Mouse (Mus musculus) liver, embryonic 14.5 days (tissue): ENCODE measurements around the gene Ang5. TPM values are rescaled to one million over a fixed set of nuclear protein-coding genes. Genes with fewer than 3 reads are reported as not detected.
"Not testable (repeated sequence)": the region's sequence is repeated elsewhere in the genome, so short reads cannot be mapped to it uniquely, and the experiment has no call there.

ENCODE experiments used
- ATAC-seq: fragments of 200-750 bp; cut with Nextera tagmentation; 2 replicates; pipeline ENCODE4 v1.8.0; 2017; ENCODE audit warnings: moderate number of reproducible peaks, mild to moderate bottlenecking, moderate library complexity; ENCODE audit not compliant: insufficient read depth
- DNase-seq, 3 experiments: peaks; one replicate each; pipeline ENCODE4 v3.0.0-alpha.2; 2012 to 2013; ENCODE audit warnings: low read depth in 3 of 3, low spot score in 3 of 3
- H3K27ac ChIP-seq: fragments of 300-500 bp; sonication (generic); 2 replicates; pipeline ENCODE4 v1.5.1; 2014; ENCODE audit warnings: moderate library complexity, mild to moderate bottlenecking, control low read depth, inconsistent platforms
- H3K27me3 ChIP-seq: fragments of 300-500 bp; sonication (generic); 2 replicates; pipeline ENCODE4 v1.6.1; 2014; ENCODE audit warnings: mild to moderate bottlenecking, low read length, moderate library complexity; ENCODE audit not compliant: control insufficient read depth, insufficient read depth
- H3K36me3 ChIP-seq: fragments of 300-500 bp; sonication (generic); replicated peaks from 2 replicates; pipeline ENCODE4 v1.6.1; 2014; ENCODE audit warnings: low read depth; ENCODE audit not compliant: control insufficient read depth, insufficient read depth
- H3K4me1 ChIP-seq, 2 experiments: fragments of 200-500 bp in 1 of 2; fragments of 300-500 bp in 1 of 2; sonication (generic) in 1 of 2; replicated peaks; 2 replicates each; pipeline ENCODE4 v1.6.1; 2012 to 2014; ENCODE audit warnings: antibody characterized with exemption in 1 of 2, inconsistent platforms in 1 of 2, low read length in 1 of 2; ENCODE audit not compliant: control insufficient read depth in 2 of 2, insufficient read depth in 2 of 2
- H3K4me2 ChIP-seq: fragments of 300-500 bp; sonication (generic); 2 replicates; pipeline ENCODE4 v1.6.1; 2014; ENCODE audit warnings: low read depth, mild to moderate bottlenecking, control low read depth, moderate library complexity
- H3K4me3 ChIP-seq, 2 experiments: fragments of 200-500 bp in 1 of 2; fragments of 300-500 bp in 1 of 2; sonication (generic) in 1 of 2; 2 replicates each; pipeline ENCODE4 v1.5.1; 2012 to 2014; ENCODE audit warnings: low read depth in 2 of 2, low read length in 2 of 2, mild to moderate bottlenecking in 2 of 2, control low read depth in 1 of 2, inconsistent platforms in 1 of 2, moderate library complexity in 1 of 2; ENCODE audit not compliant: insufficient read depth in 1 of 2
- H3K9ac ChIP-seq: fragments of 300-500 bp; sonication (generic); replicated peaks from 2 replicates; pipeline ENCODE4 v1.6.1; 2014; ENCODE audit warnings: mild to moderate bottlenecking, control low read depth, moderate library complexity
- H3K9me3 ChIP-seq: fragments of 300-500 bp; sonication (generic); 2 replicates; pipeline ENCODE4 v1.6.1; 2016; ENCODE audit warnings: low read length, mixed read lengths; ENCODE audit not compliant: control insufficient read depth
- CTCF ChIP-seq: IDR thresholded peaks from 2 replicates; pipeline ENCODE4 v1.5.1; 2016; ENCODE audit warnings: antibody characterized with exemption, low read depth, control low read depth
- EP300 ChIP-seq: IDR thresholded peaks from 2 replicates; pipeline ENCODE4 v1.6.1; 2016; ENCODE audit warnings: antibody characterized with exemption, low read depth
- WGBS: fragments of 180-500 bp; shearing (Covaris S2); extraction: QIAGEN DNeasy Blood & Tissue Kit; methylation state at CpG from one replicate; pipeline ENCODE4 v1.1.7; 2014; ENCODE audit not compliant: insufficient replicate concordance; 5-methylcytosine and 5-hydroxymethylcytosine counted together
- polyA plus RNA-seq, 2 experiments: library from polyadenylated mRNA; depleted of rRNA in 1 of 2; stranded (reverse) in 1 of 2; unstranded in 1 of 2; fragments of >200 nt; fragmentation: Nextera tagmentation in 1 of 2; extraction: Ambion mirVana in 1 of 2; gene quantifications; 2 replicates each; pipeline versions ENCODE4 v1.2.1 to v1.2.3; 2012 to 2014

The Ang5 gene
- not detected in 2 replicates for polyA plus RNA-seq (2012; rRNA removed)
- not detected in 2 replicates for polyA plus RNA-seq (2014; fragmentation: Nextera tagmentation; extraction: Ambion mirVana)

DNA sequence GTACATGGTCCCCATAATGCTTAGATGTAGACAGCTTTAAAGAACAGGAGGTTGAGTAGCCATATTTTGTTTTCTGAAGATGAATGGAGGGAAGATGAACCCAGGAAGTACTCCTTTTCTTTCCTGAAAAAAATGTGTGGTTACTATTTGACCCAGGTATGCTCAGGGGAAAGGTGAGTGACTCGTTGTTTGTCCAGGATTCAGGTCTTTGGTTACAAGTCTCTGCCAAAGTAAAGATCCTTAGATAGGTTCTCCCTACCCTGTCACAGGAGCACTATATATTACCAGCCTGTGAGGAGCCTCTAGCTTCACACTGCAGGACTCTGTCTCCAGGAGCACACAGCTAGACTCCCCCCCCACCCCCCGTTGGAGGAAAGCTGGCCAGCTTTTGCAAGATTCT, at the start of gene Ang5:
TSS of gene Ang5 (plus strand) at position 301 of the 400 bp plus-strand sequence.
- ATAC-seq, H3K4me1 ChIP-seq: not testable (repeated sequence)
- no CpG with 5 or more reads among the region's 2 CpGs for WGBS

DNA sequence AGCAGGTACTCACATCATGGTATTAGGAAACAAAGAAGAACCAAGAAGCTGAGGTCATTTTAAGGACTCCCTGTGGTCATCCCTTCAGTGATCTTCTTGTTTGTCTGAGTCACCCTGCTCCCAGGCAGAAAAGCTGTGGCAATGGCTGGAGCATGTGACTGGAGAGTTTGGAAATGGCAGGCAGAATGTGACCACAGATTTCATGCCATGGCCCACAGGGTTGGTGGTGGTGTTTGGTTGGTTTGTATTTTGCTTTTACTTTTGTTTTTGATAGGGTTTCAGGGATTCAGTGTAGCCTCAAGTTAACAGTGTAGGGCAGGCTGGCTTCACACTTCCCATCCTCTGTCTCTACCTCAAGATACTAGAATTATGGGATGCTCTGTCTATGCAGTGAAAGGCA, 38.7 kb upstream of the Ang5 start:
- not testable (repeated sequence) for H3K4me2 ChIP-seq, H3K36me3 ChIP-seq, H3K4me3 ChIP-seq, H3K9me3 ChIP-seq, H3K27me3 ChIP-seq, H3K4me1 ChIP-seq, DNase-seq, H3K9ac ChIP-seq, ATAC-seq, H3K27ac ChIP-seq

More for the DNA sequence above, at the start of gene Ang5:
- not testable (repeated sequence) for H3K36me3 ChIP-seq, H3K9me3 ChIP-seq, H3K27ac ChIP-seq, DNase-seq, H3K9ac ChIP-seq, H3K27me3 ChIP-seq, H3K4me2 ChIP-seq, H3K4me3 ChIP-seq

DNA sequence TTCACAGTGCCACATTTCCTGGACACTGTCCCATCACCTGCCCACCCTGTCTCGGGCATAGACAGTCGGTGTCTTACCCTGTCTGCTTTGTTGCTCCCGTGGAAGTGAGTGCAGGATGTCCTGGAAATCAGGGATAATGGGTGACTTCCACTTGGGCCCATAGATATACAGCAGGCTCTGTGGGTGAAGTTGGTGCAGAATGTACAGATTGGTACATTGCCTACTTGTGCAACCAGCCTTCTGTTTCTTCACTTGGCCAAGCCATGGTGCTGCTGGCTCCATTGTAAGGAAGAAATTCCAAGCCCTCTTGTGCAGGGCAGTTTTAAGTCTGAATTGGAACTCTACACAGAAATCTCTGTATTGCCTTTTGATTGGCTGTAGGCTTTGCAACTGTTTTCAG, 33.4 kb upstream of the Ang5 start, which contains the start of gene Ear10:
TSS of gene Ear10 (minus strand) at position 101 of the 400 bp plus-strand sequence.
- not testable (repeated sequence) for ATAC-seq, DNase-seq, H3K27ac ChIP-seq, H3K27me3 ChIP-seq, H3K4me1 ChIP-seq, H3K4me2 ChIP-seq, H3K36me3 ChIP-seq, H3K4me3 ChIP-seq, H3K9me3 ChIP-seq, H3K9ac ChIP-seq
- 58% methylated on average over 3 of the region's 3 CpGs for WGBS

DNA sequence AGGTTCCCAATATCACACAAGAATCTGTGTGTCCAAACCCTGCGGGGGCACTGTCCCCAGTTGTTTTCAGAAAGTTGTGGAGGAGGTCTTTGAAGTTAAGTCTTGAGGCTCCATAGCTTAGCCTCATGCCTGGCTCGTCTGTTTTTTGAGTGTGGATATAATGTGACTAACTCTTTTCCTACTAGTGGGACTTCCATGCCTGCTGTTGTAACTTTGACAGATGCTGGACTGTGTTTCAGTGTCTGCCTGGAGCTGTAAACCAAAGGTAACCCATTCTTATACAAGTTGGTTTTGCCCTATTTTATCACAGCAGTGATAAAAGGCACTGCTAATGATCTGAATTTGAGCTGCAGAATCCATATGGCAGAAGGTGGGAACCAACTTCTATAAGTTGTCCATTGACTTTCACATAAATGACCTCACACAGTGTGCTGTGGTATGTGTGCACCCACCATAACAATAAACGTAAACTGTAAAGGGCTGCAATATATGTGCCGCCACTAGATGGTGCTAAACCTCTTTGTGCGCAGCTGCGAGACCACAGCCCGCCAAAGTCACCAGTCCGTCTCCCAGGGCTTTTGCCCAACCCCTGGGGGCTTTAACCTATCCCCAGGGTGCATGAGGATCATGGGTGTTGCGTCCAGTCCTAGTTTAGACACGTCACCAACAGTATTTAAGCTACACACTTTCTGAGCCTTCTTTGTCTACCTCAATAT, 32.0 kb upstream of the Ang5 start, which contains the start of gene Gm8113:
TSS of gene Gm8113 (plus strand) at position 703 of the 716 bp plus-strand sequence.
- 9% methylated on average over 10 of the region's 10 CpGs for WGBS
- H3K27ac ChIP-seq = peak within 1 kb of the TSS; percentile 71
- peak within 1 kb of the TSS; percentile 67 for H3K4me2 ChIP-seq
- DNase-seq = peak; percentile 48 to 60 (median 53)
- H3K4me3 ChIP-seq = peak within 1 kb of the TSS; percentile 66 to 98
- TF ChIP-seq CTCF = peak; percentile 94
- not testable (repeated sequence) for H3K36me3 ChIP-seq, H3K4me1 ChIP-seq, H3K27me3 ChIP-seq, H3K9me3 ChIP-seq
- peak within 1 kb of the TSS; percentile 82 for H3K9ac ChIP-seq
- peak; percentile 94 for ATAC-seq

DNA sequence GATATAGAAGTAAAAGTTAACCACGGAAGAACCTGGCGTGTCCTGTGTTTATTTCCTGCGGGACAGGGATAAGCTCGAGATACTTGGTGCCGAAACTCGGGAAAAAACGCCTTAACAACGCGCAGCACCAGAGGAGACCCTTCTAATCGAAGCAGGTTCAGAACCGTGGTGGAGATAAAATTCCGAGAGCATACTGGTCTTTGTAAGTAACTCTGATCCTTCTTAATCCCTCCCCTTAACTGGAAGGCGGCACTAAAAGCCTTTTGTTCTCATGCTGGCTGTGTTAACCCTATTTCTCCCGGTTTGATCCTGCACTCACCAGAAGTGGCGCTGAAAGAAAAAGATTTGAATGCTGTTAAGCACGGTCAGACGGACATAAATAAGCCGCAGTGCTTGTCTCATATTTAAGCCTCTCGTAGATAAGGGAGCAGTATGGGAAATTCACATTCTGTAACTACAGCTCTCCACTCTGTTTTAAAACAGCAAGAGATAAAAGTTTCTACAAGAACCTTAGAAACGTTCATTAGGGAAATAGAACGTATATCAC, 31.4 kb upstream of the Ang5 start:
- 0 out of 2 replicates have a peak, but pooled peaks have one; percentile 12 for TF ChIP-seq EP300
- H3K4me1 ChIP-seq, H3K36me3 ChIP-seq, H3K27me3 ChIP-seq, H3K9me3 ChIP-seq: not testable (repeated sequence)
- peak in 1 of 3 experiments; percentile 27 for DNase-seq
- 2% methylated on average over 21 of the region's 21 CpGs for WGBS
- Histone ChIP-seq H3K9ac (peak overlapping the region; percentile 82), H3K27ac (peak overlapping the region; percentile 71), H3K4me3 (peak overlapping the region; percentile 66 to 98), H3K4me2 (peak overlapping the region; percentile 67)
- peak; percentile 80 for ATAC-seq
